Mouse (Mus musculus): ENCODE measurements around the gene Ap3d1. TPM values are rescaled to one million over a fixed set of nuclear protein-coding genes. Genes with fewer than 3 reads are reported as not detected.

The Ap3d1 gene
- polyA plus RNA-seq, 2 experiments = 20.1 to 26.2 TPM

GRCm38 (mm10) chr10:80663485-80664196, 78.4 kb downstream of the Ap3d1 start:
- TF ChIP-seq CTCF (IDR thresholded peaks at IDR 0.05; ENCODE audit: low read depth) (no peak), EP300 (IDR thresholded peaks at IDR 0.05; ENCODE audit: low read depth) (no peak)
- ATAC-seq (ENCODE audit: insufficient read depth) (0 out of 2 replicates have a peak, but pooled peaks have one; percentile 9), DNase-seq (ENCODE audit: low read depth in 3 of 3, low spot score in 3 of 3) (no peak)
- Histone ChIP-seq H3K9me3 (ENCODE audit: control insufficient read depth, low read length) (no peaks in the 10 kb centered on the region), H3K27me3 (ENCODE audit: control insufficient read depth, insufficient read depth, low read length) (no peaks in the 10 kb centered on the region), H3K27ac (peak overlapping the region; percentile 38), H3K4me2 (ENCODE audit: low read depth) (0 out of 2 replicates have a peak overlapping the region, but pooled peaks have one; percentile 18), H3K36me3 (replicated peaks; ENCODE audit: control insufficient read depth, insufficient read depth, low read depth) (peaks cover 28% of the 10 kb centered on the region), H3K4me1 (replicated peaks; ENCODE audit: control insufficient read depth in 2 of 2, insufficient read depth in 2 of 2, low read length in 1 of 2) (peaks cover 30 to 34% of the 10 kb centered on the region in 2 experiments), H3K9ac (replicated peaks) (no peak overlapping the region), H3K4me3 (ENCODE audit: insufficient read depth in 1 of 2, low read depth in 2 of 2, low read length in 2 of 2) (no peak overlapping the region)
- WGBS (ENCODE audit: insufficient replicate concordance) = 7% methylated on average over 5 of the region's 5 CpGs

GRCm38 (mm10) chr10:80661149-80661548, 80.9 kb downstream of the Ap3d1 start:
- Histone ChIP-seq H3K9ac (replicated peaks) (no peak overlapping the region), H3K9me3 (ENCODE audit: control insufficient read depth, low read length) (no peaks in the 10 kb centered on the region), H3K27ac (no peak overlapping the region), H3K4me3 (ENCODE audit: insufficient read depth in 1 of 2, low read depth in 2 of 2, low read length in 2 of 2) (no peak overlapping the region), H3K4me2 (ENCODE audit: low read depth) (no peak overlapping the region), H3K36me3 (replicated peaks; ENCODE audit: control insufficient read depth, insufficient read depth, low read depth) (peaks cover 4% of the 10 kb centered on the region), H3K4me1 (replicated peaks; ENCODE audit: control insufficient read depth in 2 of 2, insufficient read depth in 2 of 2, low read length in 1 of 2) (peaks cover 45 to 50% of the 10 kb centered on the region in 2 experiments), H3K27me3 (ENCODE audit: control insufficient read depth, insufficient read depth, low read length) (no peaks in the 10 kb centered on the region)
- no peak for ATAC-seq (ENCODE audit: insufficient read depth)
- DNase-seq (ENCODE audit: low read depth in 3 of 3, low spot score in 3 of 3) = no peak
- WGBS (ENCODE audit: insufficient replicate concordance) = 27% methylated on average over 5 of the region's 5 CpGs
- TF ChIP-seq CTCF (IDR thresholded peaks at IDR 0.05; ENCODE audit: low read depth) (peak; percentile 92), EP300 (IDR thresholded peaks at IDR 0.05; ENCODE audit: low read depth) (no peak)

GRCm38 (mm10) chr10:80659213-80659612, 82.9 kb downstream of the Ap3d1 start:
- peak overlapping the region; percentile 66 for H3K4me2 ChIP-seq (ENCODE audit: low read depth)
- ATAC-seq (ENCODE audit: insufficient read depth) = 0 out of 2 replicates have a peak, but pooled peaks have one; percentile 24
- no peaks in the 10 kb centered on the region for H3K9me3 ChIP-seq (ENCODE audit: control insufficient read depth, low read length)
- peaks cover 32 to 42% of the 10 kb centered on the region in 2 experiments for H3K4me1 ChIP-seq (replicated peaks; ENCODE audit: control insufficient read depth in 2 of 2, insufficient read depth in 2 of 2, low read length in 1 of 2)
- WGBS (ENCODE audit: insufficient replicate concordance) = 17% methylated on average over 10 of the region's 10 CpGs
- peak in 1 of 3 experiments; percentile 62 for DNase-seq (ENCODE audit: low read depth in 3 of 3, low spot score in 3 of 3)
- TF ChIP-seq CTCF (IDR thresholded peaks at IDR 0.05; ENCODE audit: low read depth) = peak; percentile 85
- no peak for TF ChIP-seq EP300 (IDR thresholded peaks at IDR 0.05; ENCODE audit: low read depth)
- no peaks in the 10 kb centered on the region for H3K36me3 ChIP-seq (replicated peaks; ENCODE audit: control insufficient read depth, insufficient read depth, low read depth)
- no peaks in the 10 kb centered on the region for H3K27me3 ChIP-seq (ENCODE audit: control insufficient read depth, insufficient read depth, low read length)
- peak overlapping the region; percentile 27 for H3K27ac ChIP-seq
- peak overlapping the region in 1 of 2 experiments; percentile 42; a peak in 3 of 4 replicates for H3K4me3 ChIP-seq (ENCODE audit: insufficient read depth in 1 of 2, low read depth in 2 of 2, low read length in 2 of 2)
- H3K9ac ChIP-seq (replicated peaks) = peak overlapping the region; percentile 50

GRCm38 (mm10) chr10:80658841-80659202, 83.2 kb downstream of the Ap3d1 start:
- no peak overlapping the region for H3K9ac ChIP-seq (replicated peaks)
- no peaks in the 10 kb centered on the region for H3K9me3 ChIP-seq (ENCODE audit: control insufficient read depth, low read length)

GRCm38 (mm10) chr10:80658194-80658840, 83.7 kb downstream of the Ap3d1 start:
- WGBS (ENCODE audit: insufficient replicate concordance) = 82% methylated on average over 14 of the region's 14 CpGs
- Histone ChIP-seq H3K27me3 (ENCODE audit: control insufficient read depth, insufficient read depth, low read length) (no peaks in the 10 kb centered on the region), H3K4me1 (replicated peaks; ENCODE audit: control insufficient read depth in 2 of 2, insufficient read depth in 2 of 2, low read length in 1 of 2) (peaks cover 23 to 33% of the 10 kb centered on the region in 2 experiments), H3K27ac (peak overlapping the region; percentile 48), H3K9me3 (ENCODE audit: control insufficient read depth, low read length) (no peaks in the 10 kb centered on the region), H3K9ac (replicated peaks) (no peak overlapping the region), H3K36me3 (replicated peaks; ENCODE audit: control insufficient read depth, insufficient read depth, low read depth) (no peaks in the 10 kb centered on the region), H3K4me2 (ENCODE audit: low read depth) (no peak overlapping the region), H3K4me3 (ENCODE audit: insufficient read depth in 1 of 2, low read depth in 2 of 2, low read length in 2 of 2) (no peak overlapping the region)
- ATAC-seq (ENCODE audit: insufficient read depth) (no peak), DNase-seq (ENCODE audit: low read depth in 3 of 3, low spot score in 3 of 3) (no peak)
- TF ChIP-seq CTCF (IDR thresholded peaks at IDR 0.05; ENCODE audit: low read depth) = no peak
- TF ChIP-seq EP300 (IDR thresholded peaks at IDR 0.05; ENCODE audit: low read depth) = no peak

More at GRCm38 (mm10) chr10:80658841-80659202, 83.2 kb downstream of the Ap3d1 start:
- TF ChIP-seq CTCF (IDR thresholded peaks at IDR 0.05; ENCODE audit: low read depth) = no peak
- no peak for TF ChIP-seq EP300 (IDR thresholded peaks at IDR 0.05; ENCODE audit: low read depth)
- Histone ChIP-seq H3K4me2 (ENCODE audit: low read depth) (peak overlapping the region; percentile 66), H3K4me1 (replicated peaks; ENCODE audit: control insufficient read depth in 2 of 2, insufficient read depth in 2 of 2, low read length in 1 of 2) (peaks cover 28 to 38% of the 10 kb centered on the region in 2 experiments), H3K4me3 (ENCODE audit: insufficient read depth in 1 of 2, low read depth in 2 of 2, low read length in 2 of 2) (no peak overlapping the region; a peak in 2 of 4 replicates), H3K36me3 (replicated peaks; ENCODE audit: control insufficient read depth, insufficient read depth, low read depth) (no peaks in the 10 kb centered on the region), H3K27ac (peak overlapping the region; percentile 27), H3K27me3 (ENCODE audit: control insufficient read depth, insufficient read depth, low read length) (no peaks in the 10 kb centered on the region)
- DNase-seq (ENCODE audit: low read depth in 3 of 3, low spot score in 3 of 3) = no peak
- peak; percentile 52; the same call in 1 of the 2 replicates for ATAC-seq (ENCODE audit: insufficient read depth)
- 51% methylated on average over 4 of the region's 4 CpGs for WGBS (ENCODE audit: insufficient replicate concordance)

Other genes starting within 250 kb of the Ap3d1 start
- 0.02 TPM in 2 replicates for gene Onecut3, start 247.4 kb downstream of the Ap3d1 start, polyA plus RNA-seq (2012; rRNA removed)
- not detected in 2 replicates for gene Onecut3, start 247.4 kb downstream of the Ap3d1 start, polyA plus RNA-seq (2014; fragmentation: Nextera tagmentation; extraction: Ambion mirVana)
- 0.01 and 0.02 TPM in 2 replicates for gene Atp8b3, start 203.1 kb downstream of the Ap3d1 start, polyA plus RNA-seq (2012; rRNA removed)
- 0.05 TPM in 1 of 2 replicates, not detected in the other for gene Atp8b3, start 203.1 kb downstream of the Ap3d1 start, polyA plus RNA-seq (2014; fragmentation: Nextera tagmentation; extraction: Ambion mirVana)
- gene Rexo1, start 180.7 kb downstream of the Ap3d1 start, polyA plus RNA-seq (2012; rRNA removed) = 19.1 and 24.8 TPM in 2 replicates
- gene Rexo1, start 180.7 kb downstream of the Ap3d1 start, polyA plus RNA-seq (2014; fragmentation: Nextera tagmentation; extraction: Ambion mirVana) = 10.7 and 14.0 TPM in 2 replicates
- gene Klf16, start 164.9 kb downstream of the Ap3d1 start, polyA plus RNA-seq (2012; rRNA removed) = 12.5 and 13.8 TPM in 2 replicates
- 10.6 and 12.3 TPM in 2 replicates for gene Klf16, start 164.9 kb downstream of the Ap3d1 start, polyA plus RNA-seq (2014; fragmentation: Nextera tagmentation; extraction: Ambion mirVana)
- 41.2 and 51.0 TPM in 2 replicates for gene Abhd17a, start 151.9 kb downstream of the Ap3d1 start, polyA plus RNA-seq (2012; rRNA removed)
- gene Abhd17a, start 151.9 kb downstream of the Ap3d1 start, polyA plus RNA-seq (2014; fragmentation: Nextera tagmentation; extraction: Ambion mirVana) = 55.0 and 63.4 TPM in 2 replicates
- gene Scamp4, start 139.4 kb downstream of the Ap3d1 start, polyA plus RNA-seq (2012; rRNA removed) = 22.0 and 27.6 TPM in 2 replicates
- gene Scamp4, start 139.4 kb downstream of the Ap3d1 start, polyA plus RNA-seq (2014; fragmentation: Nextera tagmentation; extraction: Ambion mirVana) = 34.6 and 39.8 TPM in 2 replicates
- gene Adat3, start 139.4 kb downstream of the Ap3d1 start, polyA plus RNA-seq (2012; rRNA removed) = 6.3 and 6.4 TPM in 2 replicates
- gene Adat3, start 139.4 kb downstream of the Ap3d1 start, polyA plus RNA-seq (2014; fragmentation: Nextera tagmentation; extraction: Ambion mirVana) = 3.8 and 4.9 TPM in 2 replicates
- 1.2 and 1.3 TPM in 2 replicates for gene Gm49322, start 136.2 kb downstream of the Ap3d1 start, polyA plus RNA-seq (2012; rRNA removed)
- 0.19 and 0.28 TPM in 2 replicates for gene Gm49322, start 136.2 kb downstream of the Ap3d1 start, polyA plus RNA-seq (2014; fragmentation: Nextera tagmentation; extraction: Ambion mirVana)
- 46.9 and 51.3 TPM in 2 replicates for gene Csnk1g2, start 119.4 kb downstream of the Ap3d1 start, polyA plus RNA-seq (2012; rRNA removed)
- gene Csnk1g2, start 119.4 kb downstream of the Ap3d1 start, polyA plus RNA-seq (2014; fragmentation: Nextera tagmentation; extraction: Ambion mirVana) = 25.5 and 27.0 TPM in 2 replicates
- 8.2 and 11.3 TPM in 2 replicates for gene Btbd2, start 85.2 kb downstream of the Ap3d1 start, polyA plus RNA-seq (2012; rRNA removed)
- 8.6 and 12.0 TPM in 2 replicates for gene Btbd2, start 85.2 kb downstream of the Ap3d1 start, polyA plus RNA-seq (2014; fragmentation: Nextera tagmentation; extraction: Ambion mirVana)
- 59.7 and 69.1 TPM in 2 replicates for gene Mknk2, start 64.2 kb downstream of the Ap3d1 start, polyA plus RNA-seq (2012; rRNA removed)
- 58.7 and 74.3 TPM in 2 replicates for gene Mknk2, start 64.2 kb downstream of the Ap3d1 start, polyA plus RNA-seq (2014; fragmentation: Nextera tagmentation; extraction: Ambion mirVana)
- gene Mob3a, start 40.3 kb downstream of the Ap3d1 start, polyA plus RNA-seq (2012; rRNA removed) = 13.0 and 15.8 TPM in 2 replicates
- 14.2 and 16.0 TPM in 2 replicates for gene Mob3a, start 40.3 kb downstream of the Ap3d1 start, polyA plus RNA-seq (2014; fragmentation: Nextera tagmentation; extraction: Ambion mirVana)
- 9.9 and 11.3 TPM in 2 replicates for gene Izumo4, start 40.1 kb downstream of the Ap3d1 start, polyA plus RNA-seq (2012; rRNA removed)
- gene Izumo4, start 40.1 kb downstream of the Ap3d1 start, polyA plus RNA-seq (2014; fragmentation: Nextera tagmentation; extraction: Ambion mirVana) = 4.0 and 6.0 TPM in 2 replicates
- 11.5 and 11.6 TPM in 2 replicates for gene Dot1l, start 12.9 kb upstream of the Ap3d1 start, polyA plus RNA-seq (2012; rRNA removed)
- 7.1 and 8.3 TPM in 2 replicates for gene Dot1l, start 12.9 kb upstream of the Ap3d1 start, polyA plus RNA-seq (2014; fragmentation: Nextera tagmentation; extraction: Ambion mirVana)
- 26.1 and 35.6 TPM in 2 replicates for gene Sf3a2, start 55.9 kb upstream of the Ap3d1 start, polyA plus RNA-seq (2012; rRNA removed)
- gene Sf3a2, start 55.9 kb upstream of the Ap3d1 start, polyA plus RNA-seq (2014; fragmentation: Nextera tagmentation; extraction: Ambion mirVana) = 36.1 and 40.7 TPM in 2 replicates
- 46.7 and 50.8 TPM in 2 replicates for gene Plekhj1, start 56.4 kb upstream of the Ap3d1 start, polyA plus RNA-seq (2012; rRNA removed)
- gene Plekhj1, start 56.4 kb upstream of the Ap3d1 start, polyA plus RNA-seq (2014; fragmentation: Nextera tagmentation; extraction: Ambion mirVana) = 77.0 and 85.0 TPM in 2 replicates
- 0.31 and 0.36 TPM in 2 replicates for gene Amh, start 63.0 kb upstream of the Ap3d1 start, polyA plus RNA-seq (2012; rRNA removed)
- 0.08 TPM in 1 of 2 replicates, not detected in the other for gene Amh, start 63.0 kb upstream of the Ap3d1 start, polyA plus RNA-seq (2014; fragmentation: Nextera tagmentation; extraction: Ambion mirVana)
- gene Jsrp1, start 71.2 kb upstream of the Ap3d1 start, polyA plus RNA-seq (2012; rRNA removed) = 0.15 TPM in 1 of 2 replicates, not detected in the other
- not detected in 2 replicates for gene Jsrp1, start 71.2 kb upstream of the Ap3d1 start, polyA plus RNA-seq (2014; fragmentation: Nextera tagmentation; extraction: Ambion mirVana)
- gene Oaz1, start 84.4 kb upstream of the Ap3d1 start, polyA plus RNA-seq (2012; rRNA removed) = 673 and 795 TPM in 2 replicates
- gene Oaz1, start 84.4 kb upstream of the Ap3d1 start, polyA plus RNA-seq (2014; fragmentation: Nextera tagmentation; extraction: Ambion mirVana) = 1,285 and 1,384 TPM in 2 replicates
- gene Lingo3, start 101.8 kb upstream of the Ap3d1 start, polyA plus RNA-seq (2012; rRNA removed) = 0.01 TPM in 1 of 2 replicates, not detected in the other
- 0.04 TPM in 1 of 2 replicates, not detected in the other for gene Lingo3, start 101.8 kb upstream of the Ap3d1 start, polyA plus RNA-seq (2014; fragmentation: Nextera tagmentation; extraction: Ambion mirVana)
- gene Lsm7, start 112.9 kb upstream of the Ap3d1 start, polyA plus RNA-seq (2012; rRNA removed) = 196 and 215 TPM in 2 replicates
- gene Lsm7, start 112.9 kb upstream of the Ap3d1 start, polyA plus RNA-seq (2014; fragmentation: Nextera tagmentation; extraction: Ambion mirVana) = 178 and 181 TPM in 2 replicates
- gene Sppl2b, start 113.0 kb upstream of the Ap3d1 start, polyA plus RNA-seq (2012; rRNA removed) = 76.1 and 82.4 TPM in 2 replicates
- gene Sppl2b, start 113.0 kb upstream of the Ap3d1 start, polyA plus RNA-seq (2014; fragmentation: Nextera tagmentation; extraction: Ambion mirVana) = 34.7 and 44.5 TPM in 2 replicates
- gene Tmprss9, start 129.6 kb upstream of the Ap3d1 start, polyA plus RNA-seq (2012; rRNA removed) = 0.05 and 0.06 TPM in 2 replicates
- not detected in 2 replicates for gene Tmprss9, start 129.6 kb upstream of the Ap3d1 start, polyA plus RNA-seq (2014; fragmentation: Nextera tagmentation; extraction: Ambion mirVana)
- gene Timm13, start 158.7 kb upstream of the Ap3d1 start, polyA plus RNA-seq (2012; rRNA removed) = 114 and 145 TPM in 2 replicates
- 201 and 208 TPM in 2 replicates for gene Timm13, start 158.7 kb upstream of the Ap3d1 start, polyA plus RNA-seq (2014; fragmentation: Nextera tagmentation; extraction: Ambion mirVana)
- 9.5 and 11.3 TPM in 2 replicates for gene Lmnb2, start 176.0 kb upstream of the Ap3d1 start, polyA plus RNA-seq (2012; rRNA removed)
- 2.8 and 3.2 TPM in 2 replicates for gene Lmnb2, start 176.0 kb upstream of the Ap3d1 start, polyA plus RNA-seq (2014; fragmentation: Nextera tagmentation; extraction: Ambion mirVana)
- 1.3 and 1.9 TPM in 2 replicates for gene Gadd45b, start 187.8 kb upstream of the Ap3d1 start, polyA plus RNA-seq (2012; rRNA removed)
- 2.0 and 2.7 TPM in 2 replicates for gene Gadd45b, start 187.8 kb upstream of the Ap3d1 start, polyA plus RNA-seq (2014; fragmentation: Nextera tagmentation; extraction: Ambion mirVana)